Mouse (Mus musculus): ENCODE data around the gene Rab31.

DNA sequence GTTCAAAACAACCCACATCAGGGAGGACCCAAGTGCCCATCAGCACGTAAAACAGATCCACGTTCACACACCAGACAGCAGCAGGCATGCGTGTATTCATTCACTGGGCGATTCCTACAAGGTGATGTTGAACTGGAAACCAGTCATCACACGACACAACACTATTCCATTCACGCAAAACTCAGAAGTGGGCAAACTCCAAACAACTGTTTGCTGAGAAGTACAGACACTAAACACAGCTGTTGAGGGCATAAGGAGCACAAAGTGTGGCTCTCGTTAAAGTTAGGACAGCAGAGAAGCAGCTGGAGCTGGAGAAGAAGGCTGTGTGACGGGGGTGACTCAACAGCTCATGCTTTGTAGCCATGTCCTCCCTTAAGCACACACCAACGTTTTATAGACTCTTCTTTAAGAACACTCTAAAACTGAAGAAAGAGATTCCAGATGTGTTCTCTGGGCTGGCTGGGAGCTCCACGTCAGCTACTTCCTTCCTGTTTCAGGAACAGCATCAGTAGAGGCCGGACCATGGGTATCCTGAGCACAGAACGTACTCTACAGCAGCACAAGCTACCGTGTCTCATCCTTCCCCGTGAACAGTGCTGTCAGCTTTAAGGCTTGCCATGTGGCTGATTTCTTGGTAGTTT is 92.6 kb downstream of the Rab31 start:
- no peak for TF ChIP-seq CHD2 (IDR thresholded peaks at IDR 0.05; ENCODE audit: low read depth, low read length)
- TF ChIP-seq HCFC1 (IDR thresholded peaks at IDR 0.05; ENCODE audit: borderline replicate concordance, insufficient read depth, low read length): no peak
- TF ChIP-seq MAFK (IDR thresholded peaks at IDR 0.05; ENCODE audit: insufficient read depth, low read depth, low read length): no peak
- TF ChIP-seq ZC3H11A (IDR thresholded peaks at IDR 0.05; ENCODE audit: borderline replicate concordance, low read depth, low read length): no peak
- no peak for TF ChIP-seq ZNF384 (IDR thresholded peaks at IDR 0.05; ENCODE audit: low read depth, low read length)

Measured in ES-E14 (cell line).